Mouse (Mus musculus): ENCODE data around the gene Rtn4rl1.

Gene Rtn4rl1

GRCm38 (mm10) chr11:75189713-75190370, 3.7 kb upstream of the Rtn4rl1 start:
- DNase-seq: peak in 1 of 2 experiments; percentile 22

- DNase-seq: peak; percentile 86 to 87
These were observed 3.2 kb upstream of the Rtn4rl1 start for GRCm38 (mm10) chr11:75190371-75190724.

- DNase-seq: no peak
These were observed 2.6 kb upstream of the Rtn4rl1 start, which contains the start of gene Dph1 for GRCm38 (mm10) chr11:75190905-75191441. Dph1 (minus strand) TSS chr11:75191241.

- peak; percentile 7 to 24 for DNase-seq
These were observed 1.7 kb upstream of the Rtn4rl1 start for GRCm38 (mm10) chr11:75191841-75192240.

GRCm38 (mm10) chr11:75192336-75193214, 1.0 kb upstream of the Rtn4rl1 start:
- DNase-seq: peak; percentile 91 to 92

GRCm38 (mm10) chr11:75194121-75194849, 702 bp downstream of the Rtn4rl1 start:
- peak; percentile 56 for DNase-seq

- DNase-seq: peak; percentile 79 to 80
These were observed 1.4 kb downstream of the Rtn4rl1 start for GRCm38 (mm10) chr11:75194850-75195461.

GRCm38 (mm10) chr11:75196131-75196530, 2.5 kb downstream of the Rtn4rl1 start:
- peak in 1 of 2 experiments; percentile 40 for DNase-seq

- DNase-seq: no peak
These were observed 4.4 kb downstream of the Rtn4rl1 start for GRCm38 (mm10) chr11:75197956-75198355.

GRCm38 (mm10) chr11:75198792-75199191, 5.2 kb downstream of the Rtn4rl1 start:
- peak; percentile 68 to 76 for DNase-seq

GRCm38 (mm10) chr11:75199951-75200350, 6.4 kb downstream of the Rtn4rl1 start:
- DNase-seq: peak in 1 of 2 experiments; percentile 26

- no peak for DNase-seq
These were observed 7.4 kb downstream of the Rtn4rl1 start for GRCm38 (mm10) chr11:75200935-75201334.

- peak in 1 of 2 experiments; percentile 27 for DNase-seq
These were observed 8.1 kb downstream of the Rtn4rl1 start for GRCm38 (mm10) chr11:75201721-75202120.

GRCm38 (mm10) chr11:75203926-75204325, 10.3 kb downstream of the Rtn4rl1 start:
- peak in 1 of 2 experiments; percentile 44 for DNase-seq

GRCm38 (mm10) chr11:75204472-75204871, 10.9 kb downstream of the Rtn4rl1 start:
- peak in 1 of 2 experiments; percentile 36 for DNase-seq

- DNase-seq: no peak
These were observed 12.8 kb downstream of the Rtn4rl1 start for GRCm38 (mm10) chr11:75206347-75206746.

- DNase-seq: no peak
These were observed 15.8 kb downstream of the Rtn4rl1 start for GRCm38 (mm10) chr11:75209363-75209762.

GRCm38 (mm10) chr11:75210093-75210492, 16.5 kb downstream of the Rtn4rl1 start:
- DNase-seq: no peak

GRCm38 (mm10) chr11:75210755-75211154, 17.2 kb downstream of the Rtn4rl1 start:
- DNase-seq: no peak

GRCm38 (mm10) chr11:75212031-75212667, 18.6 kb downstream of the Rtn4rl1 start:
- peak; percentile 65 for DNase-seq

GRCm38 (mm10) chr11:75212876-75213275, 19.3 kb downstream of the Rtn4rl1 start:
- DNase-seq: peak; percentile 66 to 73

All from cerebellum, postnatal 14 days (tissue).